Mouse (Mus musculus) monocyte, adult 5-6 weeks (primary cell): Measurements from ENCODE around the gene Gm11037. TPM values are rescaled to one million over a fixed set of nuclear protein-coding genes. Genes with fewer than 3 reads are reported as not detected.

ENCODE experiments used
- ATAC-seq: fragments of 153-309, 156-312 bp; replicated peaks from 2 replicates; pipeline ENCODE4 v1.8.0; 2017; ENCODE audit warnings: mild to moderate bottlenecking; ENCODE audit not compliant: low TSS enrichment, insufficient number of reproducible peaks, severe bottlenecking, poor library complexity, low FRiP score
- total RNA-seq: library from RNA; stranded (forward); fragments of 200-1000, 200-491, 200-594 nt; gene quantifications from 3 replicates; pipeline ENCODE4 v1.2.3, GENCODE M21; 2017

Gene Gm11037
- total RNA-seq, 1 experiment from 2014 or later = not detected

GRCm38 (mm10) chr2:131175286-131175944 lies 42.1 kb downstream of the Gm11037 start:
- no peak for ATAC-seq

GRCm38 (mm10) chr2:131175945-131176309 lies 42.6 kb downstream of the Gm11037 start:
- no peak for ATAC-seq

- no peak for ATAC-seq
Measured at GRCm38 (mm10) chr2:131176491-131176890, 43.2 kb downstream of the Gm11037 start.

- ATAC-seq = no peak
Measured at GRCm38 (mm10) chr2:131177932-131178331, 44.6 kb downstream of the Gm11037 start.

GRCm38 (mm10) chr2:131178828-131179245 lies 45.5 kb downstream of the Gm11037 start:
- ATAC-seq = no peak

- ATAC-seq = peak; percentile 36; the same call in 1 of the 2 replicates
Measured at GRCm38 (mm10) chr2:131179246-131179886, 46.1 kb downstream of the Gm11037 start.

GRCm38 (mm10) chr2:131179990-131180587 lies 46.8 kb downstream of the Gm11037 start, which contains the start of gene Cenpb:
Gene Cenpb, minus strand, starts transcription at chr2:131180067.
- peak; percentile 37; the same call in 1 of the 2 replicates for ATAC-seq

Other genes starting within 250 kb of the Gm11037 start
- 9.0 to 34.0 TPM (median 14.8 TPM) in 3 replicates for gene 4930402H24Rik, start 227.1 kb upstream of the Gm11037 start, total RNA-seq
- 7.9 to 15.1 TPM (median 13.4 TPM) in 3 replicates for gene Atrn, start 227.0 kb upstream of the Gm11037 start, total RNA-seq
- gene Gfra4, start 90.4 kb upstream of the Gm11037 start, total RNA-seq = not detected in 3 replicates
- not detected in 3 replicates for gene Adam33, start 69.7 kb upstream of the Gm11037 start, total RNA-seq
- 0.68 to 0.75 TPM in 2 of 3 replicates, not detected in the other for gene Siglec1, start 46.7 kb upstream of the Gm11037 start, total RNA-seq
- not detected in 3 replicates for gene Hspa12b, start 6.2 kb upstream of the Gm11037 start, total RNA-seq
- gene 1700037H04Rik, start 26.6 kb downstream of the Gm11037 start, total RNA-seq = 4.0 to 11.8 TPM (median 5.2 TPM) in 3 replicates
- 12.5 to 17.0 TPM (median 14.0 TPM) in 3 replicates for gene Cenpb, start 46.6 kb downstream of the Gm11037 start, total RNA-seq
- 7.7 to 39.4 TPM (median 11.3 TPM) in 3 replicates for gene Cdc25b, start 53.5 kb downstream of the Gm11037 start, total RNA-seq
- gene Spef1, start 53.8 kb downstream of the Gm11037 start, total RNA-seq = 0.38 to 1.6 TPM in 2 of 3 replicates, not detected in the other
- gene Ap5s1, start 73.6 kb downstream of the Gm11037 start, total RNA-seq = 3.0 to 15.2 TPM (median 13.2 TPM) in 3 replicates
- 8.0 to 16.9 TPM (median 9.0 TPM) in 3 replicates for gene Mavs, start 100.6 kb downstream of the Gm11037 start, total RNA-seq
- gene Pank2, start 129.0 kb downstream of the Gm11037 start, total RNA-seq = 38.1 to 53.4 TPM (median 45.9 TPM) in 3 replicates
- gene Rnf24, start 219.4 kb downstream of the Gm11037 start, total RNA-seq = 1.5 to 7.3 TPM (median 1.8 TPM) in 3 replicates